Mouse (Mus musculus): ENCODE results near the gene Bbip1. TPM values are rescaled to one million over a fixed set of nuclear protein-coding genes. Genes with fewer than 3 reads are reported as not detected.
"Not testable (repeated sequence)": the region's sequence is repeated elsewhere in the genome, so short reads cannot be mapped to it uniquely, and the experiment has no call there.

The Bbip1 gene
- polyA plus RNA-seq, 1 experiment: 31.0 TPM

GRCm38 (mm10) chr19:53919541-53919940 is 24.9 kb downstream of the Bbip1 start:
- TF ChIP-seq CEBPB (IDR thresholded peaks at IDR 0.05; ENCODE audit: insufficient read depth, poor library complexity, severe bottlenecking) (no peak), POLR2AphosphoS2 (IDR thresholded peaks at IDR 0.05; ENCODE audit: insufficient read length, low read depth) (no peak), POLR2A (IDR thresholded peaks at IDR 0.05; ENCODE audit: insufficient read length, low read depth) (no peak), SRF (IDR thresholded peaks at IDR 0.05; ENCODE audit: control insufficient read depth, insufficient read length, low read depth) (no peak), REST (IDR thresholded peaks at IDR 0.05; ENCODE audit: insufficient read depth, insufficient read length) (no peak), MAX (IDR thresholded peaks at IDR 0.05; ENCODE audit: low read depth) (no peak), USF1 (IDR thresholded peaks at IDR 0.05; ENCODE audit: low read depth) (no peak), MYOD1 (IDR thresholded peaks at IDR 0.05; ENCODE audit: control insufficient read depth in 1 of 3, insufficient read length in 2 of 3, low read depth in 2 of 3) (no peak), E2F4 (IDR thresholded peaks at IDR 0.05; ENCODE audit: insufficient read depth) (no peak), MYOG (IDR thresholded peaks at IDR 0.05; ENCODE audit: control insufficient read depth in 1 of 3, insufficient read depth in 1 of 3, insufficient read length in 2 of 3, low read depth in 2 of 3) (no peak), TCF3 (IDR thresholded peaks at IDR 0.05; ENCODE audit: insufficient read length, low read depth) (no peak), TCF12 (IDR thresholded peaks at IDR 0.05; ENCODE audit: insufficient read depth, poor library complexity, severe bottlenecking) (no peak)
- no peaks in the 10 kb centered on the region for H3K79me2 ChIP-seq (ENCODE audit: control insufficient read depth, insufficient read depth)
- peaks cover 17% of the 10 kb centered on the region for H3K36me3 ChIP-seq (ENCODE audit: control insufficient read depth, insufficient read depth)
- no peaks in the 10 kb centered on the region for H3K27me3 ChIP-seq (ENCODE audit: control insufficient read depth, insufficient read depth, insufficient read length)
- H3K4me3 ChIP-seq: no peak overlapping the region
- no peak overlapping the region for H3K4me2 ChIP-seq (ENCODE audit: low read depth)
- H3ac ChIP-seq (ENCODE audit: control insufficient read depth, insufficient read length): no peak overlapping the region

GRCm38 (mm10) chr19:53914950-53915349 is 29.5 kb downstream of the Bbip1 start:
- Histone ChIP-seq H3K4me3 (no peak overlapping the region), H3K79me2 (ENCODE audit: control insufficient read depth, insufficient read depth) (no peaks in the 10 kb centered on the region), H3K27me3 (ENCODE audit: control insufficient read depth, insufficient read depth, insufficient read length) (no peaks in the 10 kb centered on the region), H3K36me3 (ENCODE audit: control insufficient read depth, insufficient read depth) (peaks cover 16% of the 10 kb centered on the region), H3K4me2 (ENCODE audit: low read depth) (no peak overlapping the region), H3ac (ENCODE audit: control insufficient read depth, insufficient read length) (no peak overlapping the region)
- TF ChIP-seq MYOD1 (IDR thresholded peaks at IDR 0.05; ENCODE audit: control insufficient read depth in 1 of 3, insufficient read length in 2 of 3, low read depth in 2 of 3): no peak
- no peak for TF ChIP-seq SRF (IDR thresholded peaks at IDR 0.05; ENCODE audit: control insufficient read depth, insufficient read length, low read depth)

DNA sequence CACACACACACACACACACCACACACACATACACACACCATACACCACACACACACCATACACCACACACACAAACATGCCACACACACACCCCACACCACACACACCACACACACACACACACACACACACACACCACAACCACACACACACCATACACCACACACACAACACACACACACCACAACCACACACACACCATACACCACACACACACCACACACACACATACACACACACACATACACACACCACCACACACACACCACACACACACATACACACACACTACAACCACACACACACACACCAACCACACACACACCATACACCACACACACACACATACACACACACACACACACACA is 37.7 kb downstream of the Bbip1 start:
- TF ChIP-seq POLR2A (IDR thresholded peaks at IDR 0.05; ENCODE audit: insufficient read length, low read depth): peak; percentile 8
- H3ac ChIP-seq (ENCODE audit: control insufficient read depth, insufficient read length); H3K4me3 ChIP-seq; H3K27me3 ChIP-seq (ENCODE audit: control insufficient read depth, insufficient read depth, insufficient read length); H3K79me2 ChIP-seq (ENCODE audit: control insufficient read depth, insufficient read depth); H3K36me3 ChIP-seq (ENCODE audit: control insufficient read depth, insufficient read depth): not testable (repeated sequence)
- peak overlapping the region; percentile 88 for H3K4me2 ChIP-seq (ENCODE audit: low read depth)

DNA sequence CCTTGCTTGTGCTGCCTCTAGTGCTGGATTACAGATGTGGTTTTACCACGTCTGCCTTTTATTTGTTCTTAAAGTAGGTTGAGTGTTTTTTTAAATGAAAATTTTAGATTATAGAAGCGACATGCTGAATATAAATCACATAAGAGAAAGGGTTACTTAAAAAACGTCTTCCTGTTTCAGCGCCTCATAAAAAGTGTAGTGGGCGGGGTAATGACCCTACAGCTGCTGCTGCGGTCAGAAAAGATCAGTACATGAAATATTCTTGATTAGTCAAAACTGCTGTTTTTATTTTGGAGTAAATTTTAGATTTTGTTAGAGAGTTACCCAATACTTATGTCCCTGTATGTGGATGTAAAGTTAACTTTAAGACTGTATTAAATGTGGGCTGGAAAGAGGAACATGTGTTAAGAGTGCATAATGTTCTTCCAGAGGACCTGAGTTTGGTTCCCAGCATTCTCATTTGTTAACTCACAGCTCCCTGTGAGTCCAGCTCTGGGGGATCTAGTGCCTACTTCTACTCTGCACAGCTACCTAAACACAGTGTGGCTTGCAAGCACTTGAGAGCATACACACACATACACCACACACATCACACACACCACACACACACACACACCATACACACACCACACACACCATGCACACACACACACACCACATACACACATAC is 38.3 kb downstream of the Bbip1 start:
- Histone ChIP-seq H3K4me2 (ENCODE audit: low read depth) (peak overlapping the region; percentile 88), H3K4me3 (peak overlapping the region; percentile 41)

GRCm38 (mm10) chr19:53904833-53905480 is 39.5 kb downstream of the Bbip1 start:
- Histone ChIP-seq H3ac (ENCODE audit: control insufficient read depth, insufficient read length) (no peak overlapping the region), H3K4me2 (ENCODE audit: low read depth) (peak overlapping the region; percentile 88), H3K36me3 (ENCODE audit: control insufficient read depth, insufficient read depth) (no peaks in the 10 kb centered on the region), H3K4me3 (peak overlapping the region; percentile 41), H3K27me3 (ENCODE audit: control insufficient read depth, insufficient read depth, insufficient read length) (no peaks in the 10 kb centered on the region), H3K79me2 (ENCODE audit: control insufficient read depth, insufficient read depth) (peaks cover 3% of the 10 kb centered on the region)
- TF ChIP-seq REST (IDR thresholded peaks at IDR 0.05; ENCODE audit: insufficient read depth, insufficient read length) (no peak), MYOG (IDR thresholded peaks at IDR 0.05; ENCODE audit: control insufficient read depth in 1 of 3, insufficient read depth in 1 of 3, insufficient read length in 2 of 3, low read depth in 2 of 3) (no peak)

More for the DNA sequence above, 38.3 kb downstream of the Bbip1 start:
- peaks cover 3% of the 10 kb centered on the region for H3K79me2 ChIP-seq (ENCODE audit: control insufficient read depth, insufficient read depth)
- no peaks in the 10 kb centered on the region for H3K36me3 ChIP-seq (ENCODE audit: control insufficient read depth, insufficient read depth)
- no peaks in the 10 kb centered on the region for H3K27me3 ChIP-seq (ENCODE audit: control insufficient read depth, insufficient read depth, insufficient read length)
- H3ac ChIP-seq (ENCODE audit: control insufficient read depth, insufficient read length): no peak overlapping the region
- peak; percentile 14 for TF ChIP-seq TCF12 (IDR thresholded peaks at IDR 0.05; ENCODE audit: insufficient read depth, poor library complexity, severe bottlenecking)
- no peak for TF ChIP-seq MAX (IDR thresholded peaks at IDR 0.05; ENCODE audit: low read depth)
- TF ChIP-seq MYOD1 (IDR thresholded peaks at IDR 0.05; ENCODE audit: control insufficient read depth in 1 of 3, insufficient read length in 2 of 3, low read depth in 2 of 3): peak; percentile 21 to 45 (median 39)
- TF ChIP-seq MYOG (IDR thresholded peaks at IDR 0.05; ENCODE audit: control insufficient read depth in 1 of 3, insufficient read depth in 1 of 3, insufficient read length in 2 of 3, low read depth in 2 of 3): peak in 1 of 3 experiments; percentile 12
- no peak for TF ChIP-seq TCF3 (IDR thresholded peaks at IDR 0.05; ENCODE audit: insufficient read length, low read depth)
- TF ChIP-seq E2F4 (IDR thresholded peaks at IDR 0.05; ENCODE audit: insufficient read depth): no peak
- no peak for TF ChIP-seq REST (IDR thresholded peaks at IDR 0.05; ENCODE audit: insufficient read depth, insufficient read length)
- no peak for TF ChIP-seq SRF (IDR thresholded peaks at IDR 0.05; ENCODE audit: control insufficient read depth, insufficient read length, low read depth)
- no peak for TF ChIP-seq USF1 (IDR thresholded peaks at IDR 0.05; ENCODE audit: low read depth)
- TF ChIP-seq POLR2A (IDR thresholded peaks at IDR 0.05; ENCODE audit: insufficient read length, low read depth): peak; percentile 10
- TF ChIP-seq CEBPB (IDR thresholded peaks at IDR 0.05; ENCODE audit: insufficient read depth, poor library complexity, severe bottlenecking): no peak
- no peak for TF ChIP-seq POLR2AphosphoS2 (IDR thresholded peaks at IDR 0.05; ENCODE audit: insufficient read length, low read depth)
